Comparison of ENCODE assay signal across 9 mouse cellular contexts in the genomic region with DNA sequence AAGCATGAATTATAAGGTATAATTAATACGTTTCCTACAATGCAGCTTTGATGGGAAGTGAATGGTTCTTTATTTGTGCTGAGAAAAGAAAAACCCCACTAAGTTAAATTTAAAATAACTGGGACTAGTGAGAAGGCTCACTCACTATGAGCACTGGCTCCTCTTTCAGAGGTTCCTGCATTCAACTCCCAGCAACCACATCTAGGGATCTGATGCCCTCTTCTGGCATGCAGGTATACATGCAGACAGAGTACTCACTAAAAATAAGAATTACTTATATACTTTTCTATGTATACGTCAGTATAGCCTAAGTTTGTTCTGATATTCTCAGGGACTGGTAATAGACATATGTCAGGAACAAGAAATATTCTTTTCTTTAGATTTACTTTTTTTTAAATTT. TPM values are rescaled to one million over a fixed set of nuclear protein-coding genes. Genes with fewer than 3 reads are reported as not detected.
DNase-seq lines count a peak whose midpoint lies in the region; ATAC-seq and TF ChIP-seq lines count a peak whose summit lies in the region.
"Had no signal": no experiment of that assay in that cellular context is flagged by ENCODE, and none has a peak within 500 bp of the region (broad histone marks: within the 10 kb centered on the region; RNA-seq: fewer than 3 reads in every experiment).

No protein-coding gene starts in this region.

- 27% methylated on average over 2 of the region's 2 CpGs for WGBS in liver, embryonic 12.5 days (ENCODE audit: insufficient replicate concordance)
- 58% methylated on average over 2 of the region's 2 CpGs for WGBS in forebrain, embryonic 14.5 days
- 64% methylated on average over 2 of the region's 2 CpGs for WGBS in cerebellum, adult 2 months

- no peaks in the 10 kb centered on the region for H3K27me3 ChIP-seq in liver, embryonic 12.5 days (replicated peaks)
- H3K27me3 ChIP-seq in Patski = no peaks in the 10 kb centered on the region
- no peaks in the 10 kb centered on the region for H3K27me3 ChIP-seq in forebrain, embryonic 14.5 days (replicated peaks; ENCODE audit: control insufficient read depth, insufficient read depth, low read length)
- H3K27me3 ChIP-seq in cerebellum, adult 2 months (ENCODE audit: control insufficient read depth, insufficient read depth, low read length) = no peaks in the 10 kb centered on the region

- TF ChIP-seq POLR2A in cerebellum, adult 2 months (IDR thresholded peaks at IDR 0.05; ENCODE audit: borderline replicate concordance, insufficient read depth, low read length) = no peak

- TF ChIP-seq CTCF in Patski (IDR thresholded peaks at IDR 0.05) = peak; percentile 82
- no peak for TF ChIP-seq CTCF in cerebellum, adult 2 months (IDR thresholded peaks at IDR 0.05; ENCODE audit: borderline replicate concordance, insufficient read depth, low read depth, low read length)

- H3K9ac ChIP-seq in liver, embryonic 12.5 days = no peak overlapping the region
- H3K9ac ChIP-seq in forebrain, embryonic 14.5 days (ENCODE audit: low read length) = no peak overlapping the region

- no peak for ATAC-seq in liver, embryonic 12.5 days
- peak; percentile 63 for ATAC-seq in Patski
- peak; percentile 61; the same call in 1 of the 2 replicates for ATAC-seq in forebrain, embryonic 14.5 days

- no peaks in the 10 kb centered on the region for H3K4me1 ChIP-seq in liver, embryonic 12.5 days
- H3K4me1 ChIP-seq in forebrain, embryonic 14.5 days (ENCODE audit: control insufficient read depth, insufficient read depth, low read length) = no peaks in the 10 kb centered on the region
- no peaks in the 10 kb centered on the region for H3K4me1 ChIP-seq in cerebellum, adult 2 months (ENCODE audit: control insufficient read depth, insufficient read depth, low read length)

- intact Hi-C loops in gastrocnemius, postnatal 36 days (cut with DNase I) = no loop called here

- in situ Hi-C loops in Patski (cut with MboI; ENCODE audit: low pct_unique_long_range_greater_than_20kb) = no loop called here

- no peaks in the 10 kb centered on the region for H3K36me3 ChIP-seq in liver, embryonic 12.5 days
- H3K36me3 ChIP-seq in forebrain, embryonic 14.5 days (ENCODE audit: control insufficient read depth, insufficient read depth, low read length) = no peaks in the 10 kb centered on the region

- CTCF ChIA-PET in Patski (lab: Charles Lee) = interaction anchor here (1.1 to 1.6 kb wide), 2 partner anchors 14 to 18 kb away, joined by 3 to 7 read pairs; no protein-coding TSS in a partner anchor

- no peaks in the 10 kb centered on the region for H3K9me3 ChIP-seq in liver, embryonic 12.5 days (replicated peaks)
- H3K9me3 ChIP-seq in forebrain, embryonic 14.5 days (replicated peaks; ENCODE audit: control insufficient read depth, low read length) = no peaks in the 10 kb centered on the region

- no peak overlapping the region for H3K4me3 ChIP-seq in liver, embryonic 12.5 days
- no peak overlapping the region for H3K4me3 ChIP-seq in forebrain, embryonic 14.5 days (ENCODE audit: low read depth, low read length)
- no peak overlapping the region for H3K4me3 ChIP-seq in cerebellum, adult 2 months (replicated peaks; ENCODE audit: insufficient read depth, low read depth, low read length)

- H3K4me2 ChIP-seq in liver, embryonic 12.5 days = no peak overlapping the region
- no peak overlapping the region for H3K4me2 ChIP-seq in forebrain, embryonic 14.5 days (ENCODE audit: low read length)

- H3K27ac ChIP-seq in liver, embryonic 12.5 days = no peak overlapping the region
- H3K27ac ChIP-seq in forebrain, embryonic 14.5 days (ENCODE audit: low read depth, low read length) = no peak overlapping the region
- no peak overlapping the region for H3K27ac ChIP-seq in cerebellum, adult 2 months (ENCODE audit: insufficient read depth, low read length)

- DNase-seq in liver (peak; percentile 7), Patski (ENCODE audit: low read depth, low spot score) (no peak)
- peak; percentile 56 for DNase-seq in forebrain, embryonic 14.5 days (ENCODE audit: low spot score)
- peak; percentile 52 for DNase-seq in retina, postnatal 1 day
- DNase-seq in cerebellum, adult 2 months = no peak
- no peak for DNase-seq in gastrocnemius, postnatal 36 days
- DNase-seq: cerebellum, adult 11-12 months; kidney, adult 11 months had no signal

- POLR2A ChIA-PET in Patski (lab: Charles Lee) = no interaction called here

RNA-seq across cellular contexts. Expression of a gene that starts 24.7 kb away (rescaled TPM):
- 3.0 and 3.2 TPM in 2 replicates for polyA plus RNA-seq in liver, embryonic 12.5 days (2016; fragmentation: Nextera tagmentation; extraction: Ambion mirVana)
- polyA plus RNA-seq in Patski (2021) = 27.8 TPM
- 45.5 and 47.5 TPM in 2 replicates for polyA plus RNA-seq in forebrain, embryonic 14.5 days (2014; fragmentation: Nextera tagmentation; extraction: Ambion mirVana)
- polyA plus RNA-seq in cerebellum, adult 2 months (2012; rRNA removed) = 17.4 and 19.9 TPM in 2 replicates
- total RNA-seq in gastrocnemius, postnatal 36 days (2021) = 1 to 10 TPM; 1.5 to 1.9 TPM

Comparison
In these comparisons a context has a peak if more than half of its experiments do, and no peak if none do; other contexts are left out.
1. DNase-seq: peak in liver (single experiment), forebrain, embryonic 14.5 days (single experiment) and retina, postnatal 1 day (single experiment); none in Patski (single experiment), cerebellum, adult 2 months (0 of 2) and gastrocnemius, postnatal 36 days (0 of 2).